Mouse (Mus musculus): ENCODE results near the gene Gsto2.

The Gsto2 gene

GRCm38 (mm10) chr19:47859180-47859579, 6.2 kb upstream of the Gsto2 start:
- no peak for DNase-seq

- no peak for DNase-seq
Measured at GRCm38 (mm10) chr19:47862581-47862980, 2.8 kb upstream of the Gsto2 start.

- no peak for DNase-seq
Measured at GRCm38 (mm10) chr19:47864051-47864450, 1.3 kb upstream of the Gsto2 start.

- DNase-seq: no peak
Measured at GRCm38 (mm10) chr19:47864721-47865120, 613 bp upstream of the Gsto2 start.

- DNase-seq: no peak
Measured at GRCm38 (mm10) chr19:47867628-47868175, 2.4 kb downstream of the Gsto2 start.

- DNase-seq: no peak
Measured at GRCm38 (mm10) chr19:47868951-47869350, 3.6 kb downstream of the Gsto2 start.

- no peak for DNase-seq
Measured at GRCm38 (mm10) chr19:47869516-47869915, 4.2 kb downstream of the Gsto2 start.

- DNase-seq: no peak
Measured at GRCm38 (mm10) chr19:47870102-47870666, 4.8 kb downstream of the Gsto2 start.

GRCm38 (mm10) chr19:47871515-47871914, 6.2 kb downstream of the Gsto2 start:
- no peak for DNase-seq

GRCm38 (mm10) chr19:47876252-47876651, 10.9 kb downstream of the Gsto2 start:
- no peak for DNase-seq

GRCm38 (mm10) chr19:47881538-47881937, 16.2 kb downstream of the Gsto2 start:
- DNase-seq: no peak

GRCm38 (mm10) chr19:47882151-47882881, 17.0 kb downstream of the Gsto2 start:
- peak; percentile 88 for DNase-seq

- no peak for DNase-seq
Measured at GRCm38 (mm10) chr19:47882882-47883254, 17.5 kb downstream of the Gsto2 start.

GRCm38 (mm10) chr19:47884296-47885085, 19.2 kb downstream of the Gsto2 start:
- DNase-seq: no peak

- no peak for DNase-seq
Measured at GRCm38 (mm10) chr19:47885191-47885743, 19.9 kb downstream of the Gsto2 start.

- DNase-seq: no peak
Measured at GRCm38 (mm10) chr19:47885886-47886285, 20.6 kb downstream of the Gsto2 start.

- DNase-seq: peak; percentile 54
Measured at GRCm38 (mm10) chr19:47886617-47887016, 21.3 kb downstream of the Gsto2 start.

GRCm38 (mm10) chr19:47887417-47887816, 22.1 kb downstream of the Gsto2 start:
- no peak for DNase-seq

GRCm38 (mm10) chr19:47888037-47888436, 22.7 kb downstream of the Gsto2 start:
- no peak for DNase-seq

- DNase-seq: no peak
Measured at GRCm38 (mm10) chr19:47890489-47891130, 25.3 kb downstream of the Gsto2 start.

GRCm38 (mm10) chr19:47891562-47892312, 26.4 kb downstream of the Gsto2 start:
- peak; percentile 34 for DNase-seq

GRCm38 (mm10) chr19:47893092-47893491, 27.8 kb downstream of the Gsto2 start:
- no peak for DNase-seq

Measured in lung, postnatal 14 days (tissue).